Mouse (Mus musculus): Measurements from ENCODE around the gene Eif5. TPM values are rescaled to one million over a fixed set of nuclear protein-coding genes. Genes with fewer than 3 reads are reported as not detected.

Eif5 gene
- total and polyA plus RNA-seq, 3 experiments: 201 to 330 (median 276) TPM

DNA sequence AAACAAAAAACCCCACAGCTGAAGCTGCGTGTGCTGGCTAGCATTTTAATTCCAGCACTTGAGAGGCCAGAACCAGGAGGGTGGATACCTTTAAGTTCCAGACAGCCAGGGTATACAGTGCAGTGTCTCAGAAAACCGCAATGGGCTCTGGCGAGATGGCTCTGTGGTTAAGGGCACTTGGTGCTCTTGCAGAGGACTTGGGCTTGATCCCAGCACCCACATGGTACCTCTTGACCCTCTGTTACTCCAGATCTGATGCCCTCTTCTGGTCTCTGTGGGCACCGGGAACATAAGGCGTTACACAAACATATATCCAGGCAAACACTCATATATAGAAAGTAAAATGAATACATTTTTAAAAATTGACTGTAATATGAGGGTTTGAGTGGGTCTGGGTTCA, 27.5 kb downstream of the Eif5 start:
- H3K4me1 ChIP-seq (ENCODE audit: control insufficient read depth in 1 of 2, insufficient read depth in 2 of 2, low read length in 2 of 2): peaks cover 6 to 8% of the 10 kb centered on the region in 2 experiments
- no peaks in the 10 kb centered on the region for H3K9me3 ChIP-seq (replicated peaks; ENCODE audit: insufficient read depth, low read length)
- H3K9ac ChIP-seq (ENCODE audit: control insufficient read depth, low read depth, low read length, poor library complexity, severe bottlenecking): no peak overlapping the region
- H3K36me3 ChIP-seq (ENCODE audit: control insufficient read depth in 1 of 2, insufficient read depth in 2 of 2, low read length in 2 of 2): 0 out of 4 replicates have a peak, but pooled peaks cover 0 to 2% of the 10 kb centered on the region in 2 experiments
- H3K27me3 ChIP-seq (ENCODE audit: control insufficient read depth in 1 of 2, insufficient read depth in 2 of 2, low read length in 2 of 2): no peaks in the 10 kb centered on the region
- no peak overlapping the region for H3K27ac ChIP-seq (ENCODE audit: control insufficient read depth, low read depth, low read length)
- H3K4me3 ChIP-seq (ENCODE audit: control insufficient read depth in 1 of 2, insufficient read depth in 1 of 2, low read depth in 2 of 2, low read length in 2 of 2): no peak overlapping the region
- H3K79me2 ChIP-seq (ENCODE audit: control insufficient read depth, insufficient read depth, low read length, poor library complexity): no peaks in the 10 kb centered on the region
- no peak for DNase-seq (ENCODE audit: low read depth, low spot score)
- TF ChIP-seq POLR2A (IDR thresholded peaks at IDR 0.05; ENCODE audit: control insufficient read depth in 1 of 2, insufficient read depth in 1 of 2, low read depth in 1 of 2, low read length in 2 of 2, poor library complexity in 1 of 2) (no peak), USF2 (IDR thresholded peaks at IDR 0.05; ENCODE audit: borderline replicate concordance in 1 of 2, insufficient read depth in 1 of 2, low read depth in 1 of 2, low read length in 2 of 2) (no peak), MAFK (IDR thresholded peaks at IDR 0.05; ENCODE audit: borderline replicate concordance, low read depth, low read length) (no peak), TBP (IDR thresholded peaks at IDR 0.05; ENCODE audit: low read depth, low read length) (no peak), HCFC1 (IDR thresholded peaks at IDR 0.05; ENCODE audit: low read depth, low read length) (no peak), ZMIZ1 (IDR thresholded peaks at IDR 0.05; ENCODE audit: low read depth, low read length) (no peak), CTCF (IDR thresholded peaks at IDR 0.05 in 2 of 3, conservative IDR thresholded peaks at IDR 0.05 in 1 of 3; ENCODE audit: control insufficient read depth in 1 of 3, insufficient read depth in 1 of 3, low read depth in 2 of 3, low read length in 3 of 3, poor library complexity in 1 of 3, severe bottlenecking in 1 of 3) (no peak), RAD21 (IDR thresholded peaks at IDR 0.05; ENCODE audit: low read depth, low read length) (no peak), SMC3 (IDR thresholded peaks at IDR 0.05; ENCODE audit: low read depth, low read length) (no peak), MXI1 (IDR thresholded peaks at IDR 0.05; ENCODE audit: low read depth, low read length) (no peak), ZKSCAN1 (IDR thresholded peaks at IDR 0.05; ENCODE audit: low read depth, low read length) (no peak), RCOR1 (IDR thresholded peaks at IDR 0.05; ENCODE audit: low read depth, low read length) (no peak), ELF1 (IDR thresholded peaks at IDR 0.05; ENCODE audit: low read depth, low read length) (no peak)

DNA sequence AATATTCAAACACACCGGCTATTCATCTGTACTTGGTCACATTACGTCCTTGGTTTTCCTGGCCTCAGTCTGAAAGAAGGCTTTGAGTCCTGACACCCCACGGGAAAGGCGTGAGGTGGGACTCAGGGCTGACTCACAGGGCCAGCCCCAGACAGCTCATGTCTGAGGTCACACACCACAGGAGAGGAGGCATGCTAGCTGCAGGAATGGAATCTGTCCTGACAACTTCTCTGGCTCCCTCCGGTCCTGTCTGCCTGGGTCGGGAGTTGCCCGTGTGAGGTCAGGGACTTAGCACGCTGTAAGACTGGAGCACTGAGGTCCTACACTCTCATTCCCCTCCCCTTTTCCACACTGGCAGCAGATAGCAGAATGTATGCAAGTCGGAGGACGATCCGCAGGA, 31.0 kb downstream of the Eif5 start:
- no peak for TF ChIP-seq RCOR1 (IDR thresholded peaks at IDR 0.05; ENCODE audit: low read depth, low read length)
- no peak for TF ChIP-seq BHLHE40 (IDR thresholded peaks at IDR 0.05; ENCODE audit: borderline replicate concordance, low read depth, low read length)
- no peak for TF ChIP-seq TBP (IDR thresholded peaks at IDR 0.05; ENCODE audit: low read depth, low read length)
- TF ChIP-seq KAT2A (conservative IDR thresholded peaks at IDR 0.05; ENCODE audit: low read depth, low read length): no peak
- no peak for TF ChIP-seq MYB (IDR thresholded peaks at IDR 0.05; ENCODE audit: low read depth, low read length)
- no peak for DNase-seq (ENCODE audit: low read depth, low spot score)
- H3K36me3 ChIP-seq (ENCODE audit: control insufficient read depth in 1 of 2, insufficient read depth in 2 of 2, low read length in 2 of 2): peaks cover 0 to 5% of the 10 kb centered on the region in 2 experiments; a peak in 1 of 4 replicates
- H3K27ac ChIP-seq (ENCODE audit: control insufficient read depth, low read depth, low read length): no peak overlapping the region
- H3K4me1 ChIP-seq (ENCODE audit: control insufficient read depth in 1 of 2, insufficient read depth in 2 of 2, low read length in 2 of 2): peaks cover 0 to 10% of the 10 kb centered on the region in 2 experiments; a peak in 2 of 4 replicates
- no peaks in the 10 kb centered on the region for H3K27me3 ChIP-seq (ENCODE audit: control insufficient read depth in 1 of 2, insufficient read depth in 2 of 2, low read length in 2 of 2)
- no peaks in the 10 kb centered on the region for H3K9me3 ChIP-seq (replicated peaks; ENCODE audit: insufficient read depth, low read length)
- H3K9ac ChIP-seq (ENCODE audit: control insufficient read depth, low read depth, low read length, poor library complexity, severe bottlenecking): no peak overlapping the region
- no peaks in the 10 kb centered on the region for H3K79me2 ChIP-seq (ENCODE audit: control insufficient read depth, insufficient read depth, low read length, poor library complexity)
- H3K4me3 ChIP-seq (ENCODE audit: control insufficient read depth in 1 of 2, insufficient read depth in 1 of 2, low read depth in 2 of 2, low read length in 2 of 2): no peak overlapping the region
